ENCODE assay signal across 14 mouse cellular contexts in the genomic region with DNA sequence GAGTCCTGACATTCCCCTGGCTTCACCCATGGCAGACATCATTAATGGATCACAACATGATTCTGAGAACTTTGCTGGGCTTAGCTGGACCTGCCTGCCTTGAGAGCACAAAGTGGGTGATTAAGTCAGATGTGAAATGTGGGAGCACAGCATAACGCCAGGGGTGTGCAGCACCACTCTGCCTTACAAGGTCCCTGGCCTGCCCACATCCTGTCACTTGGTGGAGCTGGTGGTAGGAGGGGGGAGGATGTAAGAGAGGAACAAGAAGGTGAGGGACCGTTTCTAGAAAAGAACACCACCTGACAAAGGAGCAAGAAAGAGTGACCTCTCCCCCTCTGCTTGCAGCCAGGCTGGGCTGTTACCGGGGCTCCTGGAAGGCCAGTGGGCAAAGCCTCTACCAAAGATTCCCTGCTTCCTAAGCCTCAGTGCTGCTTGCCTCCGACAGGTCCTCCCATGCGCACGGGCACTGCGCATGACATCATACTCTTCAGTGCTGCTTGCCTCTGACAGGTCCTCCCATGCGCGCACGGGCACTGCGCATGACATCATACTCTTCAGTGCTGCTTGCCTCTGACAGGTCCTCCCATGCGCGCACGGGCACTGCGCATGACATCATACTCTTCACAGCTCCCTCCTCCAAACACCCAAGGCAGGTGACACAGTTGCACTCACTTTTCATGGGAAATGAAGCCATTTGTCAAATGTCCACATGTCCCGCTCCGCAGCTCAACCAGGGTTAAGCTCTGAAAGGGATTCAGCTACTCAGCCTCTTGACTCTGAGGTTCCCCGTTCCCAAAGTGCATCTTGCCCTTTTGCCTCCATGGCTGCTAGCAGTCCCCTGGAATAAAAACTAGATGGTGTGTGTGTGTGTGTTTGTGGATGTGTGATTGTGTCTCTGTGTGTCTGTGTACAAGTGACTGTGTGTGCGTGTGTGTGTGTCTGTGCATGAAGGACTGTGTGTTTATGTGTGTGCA.
DNase-seq lines count a peak whose midpoint lies in the region; ATAC-seq lines count a peak whose summit lies in the region.
"Had no signal": no experiment of that assay in that cellular context is flagged by ENCODE, and none has a peak within 500 bp of the region (broad histone marks: within the 10 kb centered on the region; RNA-seq: fewer than 3 reads in every experiment).

No protein-coding gene starts in this region.

- no peak overlapping the region for H3K9ac ChIP-seq in embryonic facial prominence, embryonic 11.5 days (replicated peaks; ENCODE audit: low read length)
- H3K9ac ChIP-seq in forebrain, embryonic 12.5 days: 0 out of 2 replicates have a peak overlapping the region, but pooled peaks have one; percentile 36
- H3K9ac ChIP-seq in hindbrain, embryonic 15.5 days: 0 out of 2 replicates have a peak overlapping the region, but pooled peaks have one; percentile 10
- no peak overlapping the region for H3K9ac ChIP-seq in neural tube, embryonic 11.5 days (ENCODE audit: low read length)
- H3K9ac ChIP-seq: limb, embryonic 15.5 days had no signal

- H3K27ac ChIP-seq in embryonic facial prominence, embryonic 11.5 days (replicated peaks; ENCODE audit: low read depth, low read length): no peak overlapping the region
- H3K27ac ChIP-seq in embryonic facial prominence, embryonic 10.5 days (replicated peaks): no peak overlapping the region
- peak overlapping the region; percentile 89 for H3K27ac ChIP-seq in forebrain, embryonic 12.5 days
- H3K27ac ChIP-seq in hindbrain, embryonic 15.5 days (replicated peaks): no peak overlapping the region
- no peak overlapping the region for H3K27ac ChIP-seq in neural tube, embryonic 11.5 days (ENCODE audit: low read depth, low read length)
- H3K27ac ChIP-seq: kidney, postnatal 0 days; limb, embryonic 15.5 days had no signal

- H3K36me3 ChIP-seq in embryonic facial prominence, embryonic 11.5 days (replicated peaks; ENCODE audit: control insufficient read depth, insufficient read depth, low read depth, low read length): no peaks in the 10 kb centered on the region
- no peaks in the 10 kb centered on the region for H3K36me3 ChIP-seq in embryonic facial prominence, embryonic 10.5 days (replicated peaks)
- H3K36me3 ChIP-seq in forebrain, embryonic 12.5 days (replicated peaks): no peaks in the 10 kb centered on the region
- H3K36me3 ChIP-seq in hindbrain, embryonic 15.5 days: no peaks in the 10 kb centered on the region
- H3K36me3 ChIP-seq in neural tube, embryonic 11.5 days (ENCODE audit: control insufficient read depth, insufficient read depth, low read length): no peaks in the 10 kb centered on the region
- H3K36me3 ChIP-seq: limb, embryonic 15.5 days had no signal

- H3K9me3 ChIP-seq in embryonic facial prominence, embryonic 11.5 days (replicated peaks; ENCODE audit: control insufficient read depth, low read length): peaks cover 3% of the 10 kb centered on the region; the same call in 1 of the 2 replicates
- H3K9me3 ChIP-seq in embryonic facial prominence, embryonic 10.5 days: peaks cover 20% of the 10 kb centered on the region
- H3K9me3 ChIP-seq in forebrain, embryonic 12.5 days: peaks cover 23% of the 10 kb centered on the region
- no peaks in the 10 kb centered on the region for H3K9me3 ChIP-seq in hindbrain, embryonic 15.5 days
- peaks cover 13% of the 10 kb centered on the region for H3K9me3 ChIP-seq in neural tube, embryonic 11.5 days (ENCODE audit: control insufficient read depth, low read length)

- no peak overlapping the region for H3K4me3 ChIP-seq in embryonic facial prominence, embryonic 11.5 days (ENCODE audit: low read depth, low read length)
- no peak overlapping the region for H3K4me3 ChIP-seq in embryonic facial prominence, embryonic 10.5 days
- H3K4me3 ChIP-seq in forebrain, embryonic 12.5 days (replicated peaks): no peak overlapping the region
- H3K4me3 ChIP-seq in hindbrain, embryonic 15.5 days: 0 out of 2 replicates have a peak overlapping the region, but pooled peaks have one; percentile 3
- H3K4me3 ChIP-seq in neural tube, embryonic 11.5 days (ENCODE audit: low read depth, low read length): no peak overlapping the region
- H3K4me3 ChIP-seq: limb, embryonic 15.5 days had no signal

- WGBS in embryonic facial prominence, embryonic 11.5 days: 36% methylated on average over 19 of the region's 19 CpGs
- 37% methylated on average over 19 of the region's 19 CpGs for WGBS in embryonic facial prominence, embryonic 10.5 days
- 31% methylated on average over 19 of the region's 19 CpGs for WGBS in forebrain, embryonic 12.5 days
- 24% methylated on average over 19 of the region's 19 CpGs for WGBS in hindbrain, embryonic 15.5 days
- 33% methylated on average over 19 of the region's 19 CpGs for WGBS in neural tube, embryonic 11.5 days

- peaks cover 12% of the 10 kb centered on the region for H3K27me3 ChIP-seq in embryonic facial prominence, embryonic 11.5 days (ENCODE audit: control insufficient read depth, insufficient read depth, low read length)
- peaks cover 83% of the 10 kb centered on the region for H3K27me3 ChIP-seq in embryonic facial prominence, embryonic 10.5 days (replicated peaks; ENCODE audit: low read depth, poor library complexity, severe bottlenecking)
- H3K27me3 ChIP-seq in forebrain, embryonic 12.5 days: peaks cover 43% of the 10 kb centered on the region
- peaks cover 48% of the 10 kb centered on the region for H3K27me3 ChIP-seq in hindbrain, embryonic 15.5 days
- peaks cover 56% of the 10 kb centered on the region for H3K27me3 ChIP-seq in neural tube, embryonic 11.5 days (ENCODE audit: control insufficient read depth, insufficient read depth, low read length)

- no peak overlapping the region for H3K4me2 ChIP-seq in embryonic facial prominence, embryonic 11.5 days (ENCODE audit: low read depth, low read length)
- H3K4me2 ChIP-seq in forebrain, embryonic 12.5 days: peak overlapping the region; percentile 15; the same call in 1 of the 2 replicates
- peak overlapping the region; percentile 11; the same call in 1 of the 2 replicates for H3K4me2 ChIP-seq in hindbrain, embryonic 15.5 days
- no peak overlapping the region for H3K4me2 ChIP-seq in neural tube, embryonic 11.5 days (ENCODE audit: low read depth)
- H3K4me2 ChIP-seq: limb, embryonic 15.5 days had no signal

- no peak for DNase-seq in embryonic facial prominence, embryonic 11.5 days (ENCODE audit: low spot score)
- DNase-seq in embryonic facial prominence, embryonic 10.5 days (ENCODE audit: low spot score): no peak
- DNase-seq in neural tube, embryonic 11.5 days (ENCODE audit: low spot score): peak; percentile 29
- no peak for DNase-seq in thymus, postnatal 0 days (ENCODE audit: low spot score)
- DNase-seq in spleen, postnatal 4 days (ENCODE audit: low spot score in 2 of 2): no peak
- no peak for DNase-seq in c-Kit-positive CD71-positive TER-119-positive erythroid progenitor cells, embryonic 14.5 days (ENCODE audit: low spot score)
- DNase-seq: gastrocnemius, postnatal 14 days; heart, postnatal 10 days; layer of hippocampus, postnatal 36 days; thymus, postnatal 14 days had no signal

- ATAC-seq in embryonic facial prominence, embryonic 11.5 days (replicated peaks; ENCODE audit: insufficient number of reproducible peaks, low FRiP score, low TSS enrichment, low read depth): 0 out of 2 replicates have a peak, but pooled peaks have one; percentile 29
- ATAC-seq in forebrain, embryonic 12.5 days (ENCODE audit: low FRiP score): peak; percentile 39; the same call in 1 of the 2 replicates
- ATAC-seq in hindbrain, embryonic 15.5 days (ENCODE audit: low FRiP score, low read depth): peak; percentile 59
- ATAC-seq in neural tube, embryonic 11.5 days (ENCODE audit: insufficient read depth, low FRiP score, low TSS enrichment): peak; percentile 60; the same call in 1 of the 2 replicates

- H3K4me1 ChIP-seq in embryonic facial prominence, embryonic 11.5 days (ENCODE audit: control insufficient read depth, insufficient read depth, low read length): peaks cover 3% of the 10 kb centered on the region; the same call in 1 of the 2 replicates
- peaks cover 24% of the 10 kb centered on the region for H3K4me1 ChIP-seq in embryonic facial prominence, embryonic 10.5 days
- peaks cover 27% of the 10 kb centered on the region for H3K4me1 ChIP-seq in forebrain, embryonic 12.5 days
- peaks cover 18% of the 10 kb centered on the region for H3K4me1 ChIP-seq in hindbrain, embryonic 15.5 days (replicated peaks)
- peaks cover 8% of the 10 kb centered on the region for H3K4me1 ChIP-seq in neural tube, embryonic 11.5 days (ENCODE audit: control insufficient read depth, insufficient read depth, low read length)
- H3K4me1 ChIP-seq: limb, embryonic 15.5 days had no signal

Comparison
In these comparisons a context has a peak if more than half of its experiments do, and no peak if none do; other contexts are left out.
1. H3K4me2 ChIP-seq: peak in forebrain, embryonic 12.5 days (single experiment) and hindbrain, embryonic 15.5 days (single experiment); none in embryonic facial prominence, embryonic 11.5 days (single experiment) and neural tube, embryonic 11.5 days (single experiment).
2. H3K9ac ChIP-seq: peak in forebrain, embryonic 12.5 days (single experiment) and hindbrain, embryonic 15.5 days (single experiment); none in embryonic facial prominence, embryonic 11.5 days (single experiment) and neural tube, embryonic 11.5 days (single experiment).
3. Peak in every context shown above with its lines, with median percentiles within 50 percentile points of each other: ATAC-seq.